Mouse (Mus musculus) liver, embryonic 13.5 days (tissue): Measurements from ENCODE around the gene Plxnb1. TPM values are rescaled to one million over a fixed set of nuclear protein-coding genes. Genes with fewer than 3 reads are reported as not detected.

Source experiments
- ATAC-seq: fragments of 200-750 bp; cut with Nextera tagmentation; 2 replicates; pipeline ENCODE4 v1.8.0; 2017; ENCODE audit warnings: low read depth, mild to moderate bottlenecking, moderate number of reproducible peaks, moderate library complexity
- DNase-seq: peaks from one replicate; pipeline ENCODE4 v3.0.0; 2022
- H3K27ac ChIP-seq: fragments of 300-500 bp; sonication (generic); 2 replicates; pipeline ENCODE4 v1.5.1; 2015; ENCODE audit warnings: moderate library complexity, mild to moderate bottlenecking, inconsistent platforms
- H3K27me3 ChIP-seq: fragments of 300-500 bp; sonication (generic); 2 replicates; pipeline ENCODE4 v1.6.1; 2015; ENCODE audit warnings: mild to moderate bottlenecking, inconsistent platforms
- H3K36me3 ChIP-seq: fragments of 300-500 bp; sonication (generic); 2 replicates; pipeline ENCODE4 v1.6.1; 2015; ENCODE audit warnings: mild to moderate bottlenecking, inconsistent platforms
- H3K4me1 ChIP-seq: fragments of 300-500 bp; sonication (generic); replicated peaks from 2 replicates; pipeline ENCODE4 v1.6.1; 2015; ENCODE audit warnings: inconsistent platforms
- H3K4me2 ChIP-seq: fragments of 300-500 bp; sonication (generic); 2 replicates; pipeline ENCODE4 v1.6.1; 2015; ENCODE audit warnings: inconsistent platforms, mild to moderate bottlenecking, moderate library complexity
- H3K4me3 ChIP-seq: fragments of 300-500 bp; sonication (generic); replicated peaks from 2 replicates; pipeline ENCODE4 v1.5.1; 2015; ENCODE audit warnings: mild to moderate bottlenecking, inconsistent platforms
- H3K9ac ChIP-seq: fragments of 300-500 bp; sonication (generic); 2 replicates; pipeline ENCODE4 v1.6.1; 2015; ENCODE audit warnings: mild to moderate bottlenecking, inconsistent platforms
- H3K9me3 ChIP-seq: fragments of 300-500 bp; sonication (generic); replicated peaks from 2 replicates; pipeline ENCODE4 v1.6.1; 2016; ENCODE audit warnings: inconsistent platforms
- WGBS: fragments of 180-500 bp; shearing (Covaris S2); methylation state at CpG from one replicate; pipeline ENCODE4 v1.1.7; 2015; ENCODE audit not compliant: insufficient replicate concordance; 5-methylcytosine and 5-hydroxymethylcytosine counted together
- polyA plus RNA-seq: library from polyadenylated mRNA; unstranded; fragments of >200 nt; fragmentation: Nextera tagmentation; extraction: Ambion mirVana; gene quantifications from 2 replicates; pipeline ENCODE4 v1.2.1, GENCODE M21; 2015

Gene Plxnb1
- polyA plus RNA-seq, 1 experiment from 2014 or later, result 2.3 TPM

GRCm38 (mm10) chr9:109054712-109055111, 40.5 kb upstream of the Plxnb1 start:
- peak overlapping the region; percentile 41 for H3K4me3 ChIP-seq
- peak; percentile 46 for ATAC-seq
- 2% methylated on average over 7 of the region's 7 CpGs for WGBS

GRCm38 (mm10) chr9:109055271-109056030, 39.7 kb upstream of the Plxnb1 start:
- Histone ChIP-seq H3K4me2 (peak overlapping the region; percentile 59), H3K4me1 (peaks cover 53% of the 10 kb centered on the region), H3K4me3 (peak overlapping the region; percentile 41), H3K9ac (peak overlapping the region; percentile 63), H3K27me3 (no peaks in the 10 kb centered on the region), H3K27ac (peak overlapping the region; percentile 69), H3K36me3 (peaks cover 32% of the 10 kb centered on the region), H3K9me3 (no peaks in the 10 kb centered on the region)
- ATAC-seq, result no peak
- DNase-seq, result no peak
- 85% methylated on average over 12 of the region's 12 CpGs for WGBS

More at GRCm38 (mm10) chr9:109054712-109055111, 40.5 kb upstream of the Plxnb1 start:
- peaks cover 53% of the 10 kb centered on the region for H3K4me1 ChIP-seq
- no peaks in the 10 kb centered on the region for H3K9me3 ChIP-seq
- H3K27me3 ChIP-seq, result no peaks in the 10 kb centered on the region
- peaks cover 28% of the 10 kb centered on the region for H3K36me3 ChIP-seq
- peak overlapping the region; percentile 69 for H3K27ac ChIP-seq
- DNase-seq, result peak; percentile 41
- H3K4me2 ChIP-seq, result peak overlapping the region; percentile 59
- peak overlapping the region; percentile 63 for H3K9ac ChIP-seq

- Histone ChIP-seq H3K27me3 (no peaks in the 10 kb centered on the region), H3K36me3 (peaks cover 33% of the 10 kb centered on the region), H3K9ac (no peak overlapping the region), H3K4me3 (no peak overlapping the region), H3K4me1 (peaks cover 53% of the 10 kb centered on the region), H3K9me3 (no peaks in the 10 kb centered on the region), H3K4me2 (no peak overlapping the region), H3K27ac (no peak overlapping the region)
- ATAC-seq, result no peak
- WGBS, result 84% methylated on average over 17 of the region's 17 CpGs
- no peak for DNase-seq
Observed at GRCm38 (mm10) chr9:109056081-109056690, 39.0 kb upstream of the Plxnb1 start.

- Histone ChIP-seq H3K9ac (peak overlapping the region; percentile 15; the same call in 1 of the 2 replicates), H3K27ac (no peak overlapping the region), H3K4me2 (no peak overlapping the region), H3K36me3 (peaks cover 37% of the 10 kb centered on the region), H3K9me3 (no peaks in the 10 kb centered on the region), H3K4me3 (no peak overlapping the region), H3K27me3 (no peaks in the 10 kb centered on the region), H3K4me1 (peaks cover 49% of the 10 kb centered on the region)
- ATAC-seq, result no peak
- DNase-seq, result no peak
- 87% methylated on average over 4 of the region's 4 CpGs for WGBS
Observed at GRCm38 (mm10) chr9:109056916-109057315, 38.3 kb upstream of the Plxnb1 start.

GRCm38 (mm10) chr9:109057543-109057942, 37.6 kb upstream of the Plxnb1 start:
- H3K36me3 ChIP-seq, result peaks cover 41% of the 10 kb centered on the region
- H3K27ac ChIP-seq, result peak overlapping the region; percentile 47; the same call in 1 of the 2 replicates
- 87% methylated on average over 5 of the region's 5 CpGs for WGBS
- peak overlapping the region; percentile 85 for H3K4me2 ChIP-seq
- no peak for DNase-seq
- ATAC-seq, result no peak
- no peaks in the 10 kb centered on the region for H3K27me3 ChIP-seq
- peaks cover 49% of the 10 kb centered on the region for H3K4me1 ChIP-seq
- peak overlapping the region; percentile 76; the same call in 1 of the 2 replicates for H3K9ac ChIP-seq
- no peak overlapping the region for H3K4me3 ChIP-seq
- H3K9me3 ChIP-seq, result no peaks in the 10 kb centered on the region

GRCm38 (mm10) chr9:109058006-109058765, 37.0 kb upstream of the Plxnb1 start:
- 90% methylated on average over 19 of the region's 19 CpGs for WGBS
- peak overlapping the region; percentile 89 for H3K27ac ChIP-seq
- H3K36me3 ChIP-seq, result peaks cover 47% of the 10 kb centered on the region
- H3K27me3 ChIP-seq, result no peaks in the 10 kb centered on the region
- H3K4me3 ChIP-seq, result peak overlapping the region; percentile 60
- peak overlapping the region; percentile 76 for H3K9ac ChIP-seq
- H3K4me1 ChIP-seq, result peaks cover 49% of the 10 kb centered on the region
- H3K9me3 ChIP-seq, result no peaks in the 10 kb centered on the region
- ATAC-seq (no peak), DNase-seq (no peak)
- peak overlapping the region; percentile 85 for H3K4me2 ChIP-seq

- Histone ChIP-seq H3K27me3 (no peaks in the 10 kb centered on the region), H3K4me3 (peak within 1 kb of the TSS; percentile 60), H3K9ac (peak within 1 kb of the TSS; percentile 76), H3K4me1 (peaks cover 46% of the 10 kb centered on the region), H3K36me3 (peaks cover 58% of the 10 kb centered on the region), H3K4me2 (peak within 1 kb of the TSS; percentile 85), H3K27ac (peak within 1 kb of the TSS; percentile 89), H3K9me3 (no peaks in the 10 kb centered on the region)
- 4% methylated on average over 15 of the region's 15 CpGs for WGBS
- DNase-seq (peak; percentile 83), ATAC-seq (peak; percentile 97)
Observed at GRCm38 (mm10) chr9:109059136-109059903, 35.9 kb upstream of the Plxnb1 start, which contains the start of gene Trex1. TSS of gene Trex1 (minus strand) at chr9:109059734.

- H3K36me3 ChIP-seq, result peaks cover 69% of the 10 kb centered on the region
- H3K27ac ChIP-seq, result peak overlapping the region; percentile 89; the same call in 1 of the 2 replicates
- ATAC-seq (no peak), DNase-seq (no peak)
- H3K4me3 ChIP-seq, result peak overlapping the region; percentile 60; the same call in 1 of the 2 replicates
- no peaks in the 10 kb centered on the region for H3K27me3 ChIP-seq
- no peak overlapping the region for H3K9ac ChIP-seq
- peak overlapping the region; percentile 85; the same call in 1 of the 2 replicates for H3K4me2 ChIP-seq
- WGBS, result 84% methylated on average over 16 of the region's 16 CpGs
- peaks cover 35% of the 10 kb centered on the region for H3K4me1 ChIP-seq
- no peaks in the 10 kb centered on the region for H3K9me3 ChIP-seq
Observed at GRCm38 (mm10) chr9:109060184-109060897, 34.8 kb upstream of the Plxnb1 start.

GRCm38 (mm10) chr9:109060898-109061295, 34.3 kb upstream of the Plxnb1 start:
- 72% methylated on average over 5 of the region's 5 CpGs for WGBS
- DNase-seq, result no peak
- Histone ChIP-seq H3K4me1 (peaks cover 30% of the 10 kb centered on the region), H3K36me3 (peaks cover 74% of the 10 kb centered on the region), H3K9ac (no peak overlapping the region), H3K4me3 (no peak overlapping the region), H3K27me3 (no peaks in the 10 kb centered on the region), H3K27ac (no peak overlapping the region), H3K4me2 (no peak overlapping the region), H3K9me3 (no peaks in the 10 kb centered on the region)
- no peak for ATAC-seq

GRCm38 (mm10) chr9:109068095-109068735, 27.0 kb upstream of the Plxnb1 start:
- Histone ChIP-seq H3K9me3 (no peaks in the 10 kb centered on the region), H3K9ac (no peak overlapping the region), H3K4me2 (no peak overlapping the region), H3K36me3 (peaks cover 82% of the 10 kb centered on the region), H3K27ac (no peak overlapping the region), H3K4me3 (no peak overlapping the region), H3K27me3 (no peaks in the 10 kb centered on the region), H3K4me1 (peaks cover 10% of the 10 kb centered on the region)
- DNase-seq (no peak), ATAC-seq (no peak)
- 86% methylated on average over 3 of the region's 3 CpGs for WGBS
